Mouse (Mus musculus): ENCODE results near the gene Jazf1. TPM values are rescaled to one million over a fixed set of nuclear protein-coding genes. Genes with fewer than 3 reads are reported as not detected.

The Jazf1 gene
- polyA plus RNA-seq, 1 experiment from 2014 or later: 3.2 TPM

DNA sequence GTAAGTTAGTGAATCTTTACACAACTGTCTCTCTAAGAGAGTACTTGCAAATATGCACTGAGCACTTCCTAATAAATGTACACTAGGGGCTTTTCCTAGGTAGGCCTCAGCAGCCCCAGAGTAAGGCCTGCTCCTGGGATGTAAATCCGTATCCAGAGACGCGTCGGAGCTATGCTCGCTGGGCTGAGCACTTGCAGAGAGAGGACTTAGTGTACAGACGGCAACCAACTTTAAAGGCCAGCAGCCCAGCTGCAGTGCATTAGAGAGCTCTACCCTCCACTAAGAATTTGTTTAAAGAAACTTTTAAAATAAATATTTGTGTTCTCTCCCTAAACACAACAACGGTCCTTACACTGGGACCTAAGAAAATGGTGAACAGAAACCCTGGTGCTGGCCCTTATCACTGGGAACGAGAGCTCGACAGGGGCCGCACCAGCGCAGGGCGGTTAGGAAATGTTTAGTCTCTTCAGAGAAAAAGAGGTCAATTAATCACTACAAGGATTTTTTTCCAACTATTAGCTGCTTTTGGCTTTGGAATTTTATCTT is 100.0 kb downstream of the Jazf1 start:
- H3K4me3 ChIP-seq (replicated peaks; ENCODE audit: low read depth, low read length): no peak overlapping the region
- ATAC-seq (replicated peaks; ENCODE audit: low FRiP score, low read depth) (no peak), DNase-seq (ENCODE audit: low spot score) (no peak)
- no peaks in the 10 kb centered on the region for H3K36me3 ChIP-seq (ENCODE audit: insufficient read depth, low read length)
- no peaks in the 10 kb centered on the region for H3K27me3 ChIP-seq (ENCODE audit: insufficient read depth, low read length)
- WGBS: 59% methylated on average over 12 of the region's 12 CpGs
- H3K9ac ChIP-seq (ENCODE audit: low read depth, low read length): no peak overlapping the region
- 0 out of 2 replicates have a peak, but pooled peaks cover 6% of the 10 kb centered on the region for H3K4me1 ChIP-seq (replicated peaks; ENCODE audit: insufficient read depth, low read length)
- TF ChIP-seq CTCF (IDR thresholded peaks at IDR 0.05; ENCODE audit: low read depth): no peak
- H3K4me2 ChIP-seq (ENCODE audit: low read length): no peak overlapping the region
- no peaks in the 10 kb centered on the region for H3K9me3 ChIP-seq (replicated peaks; ENCODE audit: low read length)
- H3K27ac ChIP-seq: no peak overlapping the region

DNA sequence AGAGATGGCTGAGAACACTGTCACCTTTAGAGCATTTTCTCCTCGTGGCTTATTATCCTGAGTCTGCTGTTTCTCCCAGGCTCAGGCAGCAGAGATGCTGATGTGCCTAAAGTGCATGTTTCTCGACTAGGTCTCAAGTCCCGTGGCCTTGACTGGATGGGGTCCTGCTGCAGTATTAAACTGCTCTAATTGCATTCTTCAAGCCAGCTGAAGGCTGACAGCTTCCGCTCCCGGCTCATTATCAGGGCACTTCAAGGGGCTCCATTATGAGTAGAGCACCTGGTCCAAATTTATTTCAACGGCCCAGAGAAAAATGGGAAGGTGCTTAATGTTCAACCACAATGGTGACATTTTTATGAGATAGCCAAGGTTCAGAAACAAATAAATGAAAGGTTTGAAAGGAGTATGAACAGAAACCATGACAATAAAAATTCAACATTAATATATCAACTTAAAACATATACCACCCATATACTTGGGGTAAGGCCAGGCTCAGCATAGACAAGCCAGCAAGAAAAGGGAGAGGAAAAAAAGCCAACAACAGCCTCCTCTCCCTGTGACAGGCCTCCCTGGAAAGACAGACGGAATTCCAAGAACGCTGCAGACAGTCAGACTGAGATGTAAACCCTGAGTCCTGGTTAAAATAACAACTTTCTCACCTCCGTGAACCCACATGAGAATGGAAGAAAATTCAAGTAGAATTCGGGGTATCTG is 100.7 kb downstream of the Jazf1 start:
- H3K27ac ChIP-seq: no peak overlapping the region
- H3K4me1 ChIP-seq (replicated peaks; ENCODE audit: insufficient read depth, low read length): 0 out of 2 replicates have a peak, but pooled peaks cover 6% of the 10 kb centered on the region
- no peak for TF ChIP-seq CTCF (IDR thresholded peaks at IDR 0.05; ENCODE audit: low read depth)
- H3K27me3 ChIP-seq (ENCODE audit: insufficient read depth, low read length): no peaks in the 10 kb centered on the region
- no peak overlapping the region for H3K4me3 ChIP-seq (replicated peaks; ENCODE audit: low read depth, low read length)
- no peak overlapping the region for H3K4me2 ChIP-seq (ENCODE audit: low read length)
- no peaks in the 10 kb centered on the region for H3K9me3 ChIP-seq (replicated peaks; ENCODE audit: low read length)
- H3K36me3 ChIP-seq (ENCODE audit: insufficient read depth, low read length): no peaks in the 10 kb centered on the region
- ATAC-seq (replicated peaks; ENCODE audit: low FRiP score, low read depth) (no peak), DNase-seq (ENCODE audit: low spot score) (peak; percentile 63)
- no peak overlapping the region for H3K9ac ChIP-seq (ENCODE audit: low read depth, low read length)
- WGBS: 46% methylated on average over 10 of the region's 10 CpGs

DNA sequence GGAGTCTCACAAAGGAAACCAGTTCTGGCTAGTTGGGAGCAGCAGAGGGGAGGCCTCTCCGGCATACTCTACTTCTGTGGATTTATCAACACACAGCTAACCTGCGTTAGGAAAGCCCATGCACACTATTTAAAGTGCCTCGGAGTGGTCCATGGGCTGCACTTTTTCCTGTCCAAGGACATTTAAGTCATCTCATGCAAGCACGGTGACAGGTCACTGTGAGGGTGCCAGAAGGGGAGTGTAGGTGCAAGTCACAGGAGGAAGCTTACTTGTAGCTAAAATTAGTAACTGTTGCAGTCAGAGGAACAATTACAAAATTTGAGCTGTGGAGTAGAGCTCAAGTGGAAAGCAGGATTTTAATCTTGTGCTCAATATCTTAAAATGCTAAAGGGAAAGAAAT is 102.4 kb downstream of the Jazf1 start:
- 42% methylated on average over 4 of the region's 4 CpGs for WGBS
- Histone ChIP-seq H3K36me3 (ENCODE audit: insufficient read depth, low read length) (no peaks in the 10 kb centered on the region), H3K27me3 (ENCODE audit: insufficient read depth, low read length) (no peaks in the 10 kb centered on the region), H3K4me1 (replicated peaks; ENCODE audit: insufficient read depth, low read length) (0 out of 2 replicates have a peak, but pooled peaks cover 6% of the 10 kb centered on the region), H3K27ac (no peak overlapping the region), H3K9me3 (replicated peaks; ENCODE audit: low read length) (no peaks in the 10 kb centered on the region), H3K9ac (ENCODE audit: low read depth, low read length) (no peak overlapping the region), H3K4me2 (ENCODE audit: low read length) (no peak overlapping the region), H3K4me3 (replicated peaks; ENCODE audit: low read depth, low read length) (no peak overlapping the region)
- DNase-seq (ENCODE audit: low spot score) (no peak), ATAC-seq (replicated peaks; ENCODE audit: low FRiP score, low read depth) (no peak)
- no peak for TF ChIP-seq CTCF (IDR thresholded peaks at IDR 0.05; ENCODE audit: low read depth)

DNA sequence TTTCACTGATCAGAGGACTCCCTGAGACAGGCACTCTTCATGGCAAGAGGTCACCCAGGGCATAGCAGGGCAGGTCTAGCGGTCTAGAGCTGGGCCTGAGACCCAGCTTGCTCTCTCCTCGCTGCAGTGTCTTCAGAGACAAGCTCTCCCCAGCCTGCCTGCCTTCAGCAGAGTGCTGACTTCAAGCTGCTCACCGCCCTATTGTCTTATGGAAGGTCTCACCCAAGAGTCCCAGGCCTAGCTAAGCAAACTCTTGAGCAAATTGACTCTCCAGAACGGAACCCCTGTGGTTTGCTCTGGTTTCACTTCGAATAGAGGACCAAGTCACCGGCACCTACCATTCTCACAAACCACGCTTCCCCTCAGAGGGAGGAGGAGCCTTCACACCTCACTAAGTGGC is 103.1 kb downstream of the Jazf1 start:
- no peak overlapping the region for H3K4me3 ChIP-seq (replicated peaks; ENCODE audit: low read depth, low read length)
- H3K27me3 ChIP-seq (ENCODE audit: insufficient read depth, low read length): no peaks in the 10 kb centered on the region
- no peaks in the 10 kb centered on the region for H3K9me3 ChIP-seq (replicated peaks; ENCODE audit: low read length)
- H3K36me3 ChIP-seq (ENCODE audit: insufficient read depth, low read length): no peaks in the 10 kb centered on the region
- WGBS: 44% methylated on average over 7 of the region's 7 CpGs
- ATAC-seq (replicated peaks; ENCODE audit: low FRiP score, low read depth): no peak
- H3K4me2 ChIP-seq (ENCODE audit: low read length): no peak overlapping the region
- H3K4me1 ChIP-seq (replicated peaks; ENCODE audit: insufficient read depth, low read length): 0 out of 2 replicates have a peak, but pooled peaks cover 6% of the 10 kb centered on the region
- DNase-seq (ENCODE audit: low spot score): no peak
- no peak overlapping the region for H3K27ac ChIP-seq
- no peak for TF ChIP-seq CTCF (IDR thresholded peaks at IDR 0.05; ENCODE audit: low read depth)
- H3K9ac ChIP-seq (ENCODE audit: low read depth, low read length): no peak overlapping the region

DNA sequence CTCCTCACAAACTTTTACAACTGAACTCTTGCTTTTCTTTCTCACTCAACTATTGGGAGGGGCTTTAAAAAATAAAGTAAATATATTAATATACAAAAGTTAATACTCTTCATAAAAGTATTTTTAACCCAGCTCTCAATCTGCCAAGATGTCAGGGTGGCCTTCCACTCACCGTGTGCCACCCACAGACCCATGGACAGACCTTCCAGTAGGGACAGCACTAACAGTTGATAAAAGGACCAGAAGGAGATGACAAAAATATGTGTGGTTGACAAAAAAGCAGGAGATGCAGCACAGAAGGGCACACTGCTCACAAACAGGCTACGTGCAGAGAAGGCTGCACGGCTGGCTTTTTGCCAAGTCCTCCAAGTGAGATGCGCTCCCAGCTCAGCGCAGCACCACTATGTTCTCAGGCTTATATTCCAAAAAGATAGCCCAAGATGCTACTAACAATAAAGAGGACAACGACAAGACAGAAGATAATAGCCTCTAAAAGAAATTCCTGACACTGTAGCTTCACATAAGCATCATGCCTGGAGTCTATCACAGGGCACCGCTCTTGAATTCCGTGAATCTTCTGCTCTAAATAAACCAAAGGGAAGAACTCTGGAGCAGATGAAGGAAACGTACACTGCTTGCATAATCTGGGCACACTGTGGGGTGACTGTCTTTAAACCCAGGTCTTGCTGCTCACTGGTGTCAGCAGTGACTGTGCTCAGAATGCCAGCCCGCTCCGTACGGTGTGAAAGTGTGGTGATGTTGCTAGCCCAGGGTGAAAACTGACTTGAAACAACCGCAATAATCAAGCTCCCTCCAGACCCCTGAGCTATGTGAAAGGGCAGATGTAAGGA is 104.4 kb downstream of the Jazf1 start:
- 70% methylated on average over 13 of the region's 13 CpGs for WGBS
- TF ChIP-seq CTCF (IDR thresholded peaks at IDR 0.05; ENCODE audit: low read depth): no peak
- Histone ChIP-seq H3K4me3 (replicated peaks; ENCODE audit: low read depth, low read length) (no peak overlapping the region), H3K27me3 (ENCODE audit: insufficient read depth, low read length) (no peaks in the 10 kb centered on the region), H3K9me3 (replicated peaks; ENCODE audit: low read length) (no peaks in the 10 kb centered on the region), H3K4me1 (replicated peaks; ENCODE audit: insufficient read depth, low read length) (0 out of 2 replicates have a peak, but pooled peaks cover 6% of the 10 kb centered on the region), H3K36me3 (ENCODE audit: insufficient read depth, low read length) (no peaks in the 10 kb centered on the region), H3K9ac (ENCODE audit: low read depth, low read length) (no peak overlapping the region), H3K27ac (no peak overlapping the region), H3K4me2 (ENCODE audit: low read length) (no peak overlapping the region)
- ATAC-seq (replicated peaks; ENCODE audit: low FRiP score, low read depth) (no peak), DNase-seq (ENCODE audit: low spot score) (no peak)

DNA sequence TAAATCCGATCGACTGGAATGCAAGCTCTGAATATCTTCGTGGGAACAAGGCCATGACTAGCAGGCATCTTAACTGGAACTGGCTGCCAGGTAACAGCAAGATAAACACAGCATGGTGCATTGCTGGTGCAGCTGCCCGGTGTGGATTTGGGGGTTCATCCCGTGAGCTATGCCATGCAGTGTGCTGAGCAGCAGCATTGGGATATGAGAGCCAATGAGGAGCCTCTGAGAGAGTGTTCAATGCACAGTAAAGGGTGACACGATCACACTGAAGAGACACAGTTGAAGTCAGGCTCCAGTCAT is 105.0 kb downstream of the Jazf1 start:
- no peak overlapping the region for H3K27ac ChIP-seq
- ATAC-seq (replicated peaks; ENCODE audit: low FRiP score, low read depth): no peak

More for the DNA sequence above, 105.0 kb downstream of the Jazf1 start:
- no peak overlapping the region for H3K4me3 ChIP-seq (replicated peaks; ENCODE audit: low read depth, low read length)
- no peaks in the 10 kb centered on the region for H3K9me3 ChIP-seq (replicated peaks; ENCODE audit: low read length)
- H3K27me3 ChIP-seq (ENCODE audit: insufficient read depth, low read length): no peaks in the 10 kb centered on the region
- no peaks in the 10 kb centered on the region for H3K36me3 ChIP-seq (ENCODE audit: insufficient read depth, low read length)
- WGBS: 49% methylated on average over 6 of the region's 6 CpGs
- TF ChIP-seq CTCF (IDR thresholded peaks at IDR 0.05; ENCODE audit: low read depth): no peak
- no peak for DNase-seq (ENCODE audit: low spot score)
- H3K9ac ChIP-seq (ENCODE audit: low read depth, low read length): no peak overlapping the region
- H3K4me1 ChIP-seq (replicated peaks; ENCODE audit: insufficient read depth, low read length): 0 out of 2 replicates have a peak, but pooled peaks cover 6% of the 10 kb centered on the region
- H3K4me2 ChIP-seq (ENCODE audit: low read length): no peak overlapping the region

Data from kidney, postnatal 0 days (tissue).